Mouse (Mus musculus): ENCODE measurements at regions not wholly inside any gene's neighbourhood (a gene's known extent, or its start where the extent isn't known, plus 50 kb on each side); places are given as distances from the start of the nearest gene placed in this dataset.

DNA sequence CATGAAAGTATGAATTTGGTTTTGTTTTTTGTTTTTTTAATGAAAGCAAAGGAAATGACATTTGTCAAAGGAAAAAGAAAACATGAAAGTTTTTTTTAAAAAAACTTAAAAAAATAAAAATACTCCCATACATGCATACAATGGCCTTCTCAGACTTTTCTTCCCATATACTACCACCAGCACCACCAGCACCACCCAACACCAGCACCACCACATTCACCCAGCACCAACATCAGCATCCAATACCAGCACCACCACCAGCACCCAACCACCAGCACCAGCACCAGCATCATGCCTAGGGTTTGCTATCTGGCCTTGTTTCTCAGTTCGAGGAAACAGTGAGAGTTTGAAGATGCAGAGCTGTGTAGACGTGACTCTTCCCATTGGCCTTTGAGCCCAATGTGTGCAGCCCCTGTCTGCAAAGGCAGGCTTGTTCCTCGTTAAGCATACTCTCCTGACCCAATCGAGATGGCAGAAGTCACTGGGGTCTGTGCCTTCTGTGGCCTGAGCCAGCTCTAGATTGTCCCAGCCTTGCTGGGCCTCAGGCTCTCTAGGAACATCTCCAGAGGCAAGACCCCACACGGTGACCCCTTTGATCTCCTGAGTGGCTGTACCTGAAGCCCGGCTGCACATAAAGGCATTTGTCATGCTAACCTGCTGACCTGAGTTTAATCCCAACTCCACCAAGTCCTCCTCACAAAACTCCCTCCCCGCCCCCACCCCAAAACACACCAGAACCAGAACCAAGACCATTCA lies 113.8 kb upstream of the Mgme1 start:
- TF ChIP-seq CTCF (IDR thresholded peaks at IDR 0.05; ENCODE audit: extremely low read depth, insufficient read length, insufficient replicate concordance, low read depth, low read length) (no peak), POLR2A (IDR thresholded peaks at IDR 0.05; ENCODE audit: low read depth, low read length) (no peak)

Data from small intestine, adult 2 months (tissue).